Mouse (Mus musculus) mature B cell (primary cell): ENCODE data around the gene Mdm1.
"Not testable (repeated sequence)": the region's sequence is repeated elsewhere in the genome, so short reads cannot be mapped to it uniquely, and the experiment has no call there.

Source experiments
- in situ Hi-C: fragments of 300-500 bp; cut with MboI; formaldehyde crosslinking; loops from 2 replicates; pipeline ENCODE4 v1.14.3; 2019

Gene Mdm1

GRCm38 (mm10) chr10:118215719-118216393, 74.2 kb downstream of the Mdm1 start:
- in situ Hi-C loops = not testable (repeated sequence)
